ENCODE assay signal across 13 mouse cellular contexts in genomic region chr13:3776446-3776845, GRCm38 (mm10). TPM values are rescaled to one million over a fixed set of nuclear protein-coding genes. Genes with fewer than 3 reads are reported as not detected.
DNase-seq lines count a peak whose midpoint lies in the region; ATAC-seq and TF ChIP-seq lines count a peak whose summit lies in the region.
"Had no signal": no experiment of that assay in that cellular context is flagged by ENCODE, and none has a peak within 500 bp of the region (broad histone marks: within the 10 kb centered on the region; RNA-seq: fewer than 3 reads in every experiment).

No protein-coding gene starts in this region.

- no peaks in the 10 kb centered on the region for H3K36me3 ChIP-seq in liver, embryonic 14.5 days (replicated peaks; ENCODE audit: control insufficient read depth, insufficient read depth, low read depth)
- H3K36me3 ChIP-seq in liver, embryonic 11.5 days (ENCODE audit: control insufficient read depth, insufficient read depth, low read length) = no peaks in the 10 kb centered on the region
- no peaks in the 10 kb centered on the region for H3K36me3 ChIP-seq in stomach, embryonic 16.5 days (ENCODE audit: control insufficient read depth, insufficient read depth, low read length)
- H3K36me3 ChIP-seq in kidney, adult 2 months (ENCODE audit: control insufficient read depth, insufficient read depth, low read length) = no peaks in the 10 kb centered on the region
- H3K36me3 ChIP-seq: hindbrain, embryonic 13.5 days; neural tube, embryonic 13.5 days had no signal

- no peak overlapping the region for H3K4me2 ChIP-seq in liver, embryonic 14.5 days (ENCODE audit: low read depth)
- no peak overlapping the region for H3K4me2 ChIP-seq in liver, embryonic 11.5 days
- H3K4me2 ChIP-seq in stomach, embryonic 16.5 days (ENCODE audit: low read depth, low read length) = no peak overlapping the region
- H3K4me2 ChIP-seq: hindbrain, embryonic 13.5 days; lung, embryonic 14.5 days; neural tube, embryonic 13.5 days had no signal

- no peak for TF ChIP-seq CTCF in liver, embryonic 14.5 days (IDR thresholded peaks at IDR 0.05; ENCODE audit: low read depth)
- TF ChIP-seq CTCF in kidney, adult 2 months (conservative IDR thresholded peaks at IDR 0.05; ENCODE audit: insufficient read depth, insufficient read length, low read depth, low read length) = no peak

- no peak overlapping the region for H3K27ac ChIP-seq in liver, embryonic 14.5 days
- no peak overlapping the region for H3K27ac ChIP-seq in liver, embryonic 11.5 days (ENCODE audit: low read depth, low read length)
- peak overlapping the region; percentile 43; the same call in 1 of the 2 replicates for H3K27ac ChIP-seq in stomach, embryonic 16.5 days (ENCODE audit: low read length)
- no peak overlapping the region for H3K27ac ChIP-seq in kidney, adult 2 months (ENCODE audit: insufficient read depth, low read depth, low read length)
- H3K27ac ChIP-seq: hindbrain, embryonic 13.5 days; neural tube, embryonic 13.5 days had no signal

- H3K9ac ChIP-seq in liver, embryonic 14.5 days (replicated peaks) = no peak overlapping the region
- H3K9ac ChIP-seq in liver, embryonic 11.5 days (ENCODE audit: low read depth, low read length) = no peak overlapping the region
- H3K9ac ChIP-seq in stomach, embryonic 16.5 days (ENCODE audit: low read length) = no peak overlapping the region
- H3K9ac ChIP-seq: hindbrain, embryonic 13.5 days; lung, embryonic 14.5 days; neural tube, embryonic 13.5 days had no signal

- no peak for TF ChIP-seq POLR2A in kidney, adult 2 months (IDR thresholded peaks at IDR 0.05; ENCODE audit: low read depth, low read length)

- no peak overlapping the region for H3K4me3 ChIP-seq in liver, embryonic 14.5 days (ENCODE audit: insufficient read depth in 1 of 2, low read depth in 2 of 2, low read length in 2 of 2)
- H3K4me3 ChIP-seq in liver, embryonic 11.5 days (ENCODE audit: low read depth, low read length) = no peak overlapping the region
- H3K4me3 ChIP-seq in stomach, embryonic 16.5 days (replicated peaks; ENCODE audit: low read length) = no peak overlapping the region
- H3K4me3 ChIP-seq in kidney, adult 2 months (ENCODE audit: insufficient read depth, low read depth, low read length) = no peak overlapping the region
- H3K4me3 ChIP-seq: hindbrain, embryonic 13.5 days; neural tube, embryonic 13.5 days had no signal

- H3K27me3 ChIP-seq in liver, embryonic 14.5 days (ENCODE audit: control insufficient read depth, insufficient read depth, low read length) = no peaks in the 10 kb centered on the region
- no peaks in the 10 kb centered on the region for H3K27me3 ChIP-seq in liver, embryonic 11.5 days (replicated peaks; ENCODE audit: control insufficient read depth, insufficient read depth, low read length)
- no peaks in the 10 kb centered on the region for H3K27me3 ChIP-seq in stomach, embryonic 16.5 days (ENCODE audit: control insufficient read depth, insufficient read depth, low read length)
- H3K27me3 ChIP-seq in kidney, adult 2 months (replicated peaks; ENCODE audit: control insufficient read depth, insufficient read depth, low read length) = no peaks in the 10 kb centered on the region
- H3K27me3 ChIP-seq: hindbrain, embryonic 13.5 days; neural tube, embryonic 13.5 days had no signal

- H3K9me3 ChIP-seq in liver, embryonic 14.5 days (ENCODE audit: control insufficient read depth, low read length) = no peaks in the 10 kb centered on the region
- no peaks in the 10 kb centered on the region for H3K9me3 ChIP-seq in liver, embryonic 11.5 days (ENCODE audit: control insufficient read depth, low read length)
- no peaks in the 10 kb centered on the region for H3K9me3 ChIP-seq in stomach, embryonic 16.5 days (replicated peaks; ENCODE audit: control insufficient read depth, low read length)
- H3K9me3 ChIP-seq: hindbrain, embryonic 13.5 days; neural tube, embryonic 13.5 days had no signal

- WGBS in liver, embryonic 14.5 days (ENCODE audit: insufficient replicate concordance) = 63% methylated on average over 4 of the region's 4 CpGs
- WGBS in liver, embryonic 11.5 days = 80% methylated on average over 4 of the region's 4 CpGs
- WGBS in stomach, embryonic 16.5 days = 73% methylated on average over 4 of the region's 4 CpGs
- 58% methylated on average over 4 of the region's 4 CpGs for WGBS in kidney, adult 2 months

- no peaks in the 10 kb centered on the region for H3K4me1 ChIP-seq in liver, embryonic 14.5 days (replicated peaks; ENCODE audit: control insufficient read depth in 2 of 2, insufficient read depth in 2 of 2, low read length in 1 of 2)
- H3K4me1 ChIP-seq in liver, embryonic 11.5 days (replicated peaks; ENCODE audit: control insufficient read depth, insufficient read depth, low read length) = no peaks in the 10 kb centered on the region
- H3K4me1 ChIP-seq in stomach, embryonic 16.5 days (ENCODE audit: control insufficient read depth, insufficient read depth, low read length) = peaks cover 3% of the 10 kb centered on the region; the same call in 1 of the 2 replicates
- H3K4me1 ChIP-seq in kidney, adult 2 months (ENCODE audit: control insufficient read depth, insufficient read depth, low read length) = peaks cover 3% of the 10 kb centered on the region; the same call in 1 of the 2 replicates
- H3K4me1 ChIP-seq: hindbrain, embryonic 13.5 days; neural tube, embryonic 13.5 days had no signal

- TF ChIP-seq EP300 in liver, embryonic 14.5 days (IDR thresholded peaks at IDR 0.05; ENCODE audit: low read depth) = no peak

- no peak for DNase-seq in liver, embryonic 14.5 days (ENCODE audit: low read depth in 3 of 3, low spot score in 3 of 3)
- DNase-seq in liver, embryonic 11.5 days (ENCODE audit: low spot score) = no peak
- DNase-seq in frontal cortex, postnatal 36 days (ENCODE audit: low spot score in 2 of 2) = peak; percentile 75 to 90
- DNase-seq in left cerebral cortex, adult 9 months (ENCODE audit: low spot score in 2 of 2) = peak; percentile 67 to 88
- no peak for DNase-seq in kidney, postnatal 10 days
- no peak for DNase-seq in kidney, adult 2 months
- no peak for DNase-seq in testis, postnatal 14 days (ENCODE audit: low spot score)
- DNase-seq: adrenal gland, postnatal 14 days; lung, embryonic 14.5 days; thymus, postnatal 14 days had no signal

- peak; percentile 28; the same call in 1 of the 2 replicates for ATAC-seq in liver, embryonic 14.5 days (ENCODE audit: insufficient read depth)
- no peak for ATAC-seq in liver, embryonic 11.5 days (replicated peaks; ENCODE audit: low FRiP score)
- peak; percentile 54; the same call in 1 of the 2 replicates for ATAC-seq in stomach, embryonic 16.5 days (ENCODE audit: insufficient read depth, low FRiP score)

RNA-seq across cellular contexts. Expression of gene Calml3, which starts 27.7 kb away (rescaled TPM):
- 0.03 TPM in 1 of 2 replicates, not detected in the other for polyA plus RNA-seq in liver, embryonic 14.5 days (2012; rRNA removed)
- not detected in 2 replicates for polyA plus RNA-seq in liver, embryonic 14.5 days (2014; fragmentation: Nextera tagmentation; extraction: Ambion mirVana)
- polyA plus RNA-seq in liver, embryonic 11.5 days (2014; fragmentation: Nextera tagmentation; extraction: Ambion mirVana) = 0.19 TPM in 1 of 2 replicates, not detected in the other
- polyA plus RNA-seq in stomach, embryonic 16.5 days (2015; fragmentation: Nextera tagmentation; extraction: Ambion mirVana) = 25.1 and 40.9 TPM in 2 replicates
- 1.7 and 2.5 TPM in 2 replicates for polyA plus RNA-seq in kidney, adult 2 months (2012; rRNA removed)
- polyA plus RNA-seq: hindbrain, embryonic 13.5 days; lung, embryonic 14.5 days; neural tube, embryonic 13.5 days had no signal

Comparison
In these comparisons a context has a peak if more than half of its experiments do, and no peak if none do; other contexts are left out.
1. DNase-seq: peak in frontal cortex, postnatal 36 days (2 of 2) and left cerebral cortex, adult 9 months (2 of 2); none in liver, embryonic 14.5 days (0 of 3), liver, embryonic 11.5 days (single experiment), kidney, postnatal 10 days (single experiment), kidney, adult 2 months (single experiment) and testis, postnatal 14 days (single experiment).